Mouse (Mus musculus) hindbrain, postnatal 0 days (tissue): ENCODE results near the gene Btbd9. TPM values are rescaled to one million over a fixed set of nuclear protein-coding genes. Genes with fewer than 3 reads are reported as not detected.

Experiments used
- ATAC-seq: fragments of 200-750 bp; cut with Nextera tagmentation; 2 replicates; pipeline ENCODE4 v1.8.0; 2017; ENCODE audit warnings: mild to moderate bottlenecking, moderate TSS enrichment, moderate library complexity
- DNase-seq: peaks from one replicate; pipeline ENCODE4 v3.0.0-alpha.2; 2015; ENCODE audit warnings: low spot score
- H3K27ac ChIP-seq: fragments of 300-500 bp; sonication (generic); 2 replicates; pipeline ENCODE4 v1.5.1; 2014; ENCODE audit warnings: mild to moderate bottlenecking
- H3K27me3 ChIP-seq: fragments of 300-500 bp; sonication (generic); 2 replicates; pipeline ENCODE4 v1.6.1; 2014; ENCODE audit warnings: low read length, mixed read lengths; ENCODE audit not compliant: insufficient read depth
- H3K36me3 ChIP-seq: fragments of 300-500 bp; sonication (generic); 2 replicates; pipeline ENCODE4 v1.6.1; 2014; ENCODE audit warnings: low read length, mixed read lengths; ENCODE audit not compliant: insufficient read depth
- H3K4me1 ChIP-seq: fragments of 300-500 bp; sonication (generic); 2 replicates; pipeline ENCODE4 v1.6.1; 2014; ENCODE audit warnings: antibody characterized with exemption, low read length, mixed read lengths; ENCODE audit not compliant: insufficient read depth
- H3K4me2 ChIP-seq: fragments of 300-500 bp; sonication (generic); 2 replicates; pipeline ENCODE4 v1.6.1; 2014; ENCODE audit warnings: low read depth, mild to moderate bottlenecking, low read length, moderate library complexity, mixed read lengths
- H3K4me3 ChIP-seq: fragments of 300-500 bp; sonication (generic); 2 replicates; pipeline ENCODE4 v1.5.1; 2014; ENCODE audit warnings: low read length
- H3K9ac ChIP-seq: fragments of 300-500 bp; sonication (generic); replicated peaks from 2 replicates; pipeline ENCODE4 v1.6.1; 2014; ENCODE audit warnings: mild to moderate bottlenecking, low read length, moderate library complexity, mixed read lengths
- H3K9me3 ChIP-seq: fragments of 300-500 bp; sonication (generic); 2 replicates; pipeline ENCODE4 v1.6.1; 2016; ENCODE audit warnings: low read length, mixed read lengths
- CTCF ChIP-seq: IDR thresholded peaks from 2 replicates; pipeline ENCODE4 v1.5.1; 2016; ENCODE audit warnings: antibody characterized with exemption, control low read depth, low read depth
- WGBS: fragments of 180-500 bp; shearing (Covaris S2); extraction: QIAGEN DNeasy Blood & Tissue Kit; methylation state at CpG from one replicate; pipeline ENCODE4 v1.1.7; 2014; 5-methylcytosine and 5-hydroxymethylcytosine counted together
- polyA plus RNA-seq: library from polyadenylated mRNA; unstranded; fragments of >200 nt; fragmentation: Nextera tagmentation; extraction: Ambion mirVana; gene quantifications from 2 replicates; pipeline ENCODE4 v1.2.1, GENCODE M21; 2015
- total RNA-seq: library from RNA; depleted of rRNA; stranded (reverse); fragments of >200 nt; gene quantifications from 2 replicates; pipeline ENCODE4 v1.2.3, GENCODE M21; 2014

The Btbd9 gene
- total and polyA plus RNA-seq, 2 experiments from 2014 or later: 67.7 to 122 TPM

- Histone ChIP-seq H3K36me3 (no peaks in the 10 kb centered on the region), H3K4me2 (no peak overlapping the region), H3K9me3 (no peaks in the 10 kb centered on the region), H3K4me1 (no peaks in the 10 kb centered on the region), H3K9ac (no peak overlapping the region), H3K4me3 (no peak overlapping the region), H3K27ac (no peak overlapping the region), H3K27me3 (no peaks in the 10 kb centered on the region)
- DNase-seq: no peak
- ATAC-seq: no peak
- 78% methylated on average over 4 of the region's 4 CpGs for WGBS
- no peak for TF ChIP-seq CTCF
Observed at GRCm38 (mm10) chr17:30395261-30395660, 181.0 kb downstream of the Btbd9 start.

GRCm38 (mm10) chr17:30392031-30392430 is 184.3 kb downstream of the Btbd9 start:
- ATAC-seq: no peak
- Histone ChIP-seq H3K9me3 (no peaks in the 10 kb centered on the region), H3K27ac (no peak overlapping the region), H3K27me3 (no peaks in the 10 kb centered on the region), H3K4me3 (no peak overlapping the region), H3K4me2 (no peak overlapping the region), H3K36me3 (no peaks in the 10 kb centered on the region), H3K4me1 (peaks cover 12% of the 10 kb centered on the region), H3K9ac (no peak overlapping the region)
- DNase-seq: no peak
- TF ChIP-seq CTCF: no peak
- WGBS: 69% methylated on average over 4 of the region's 4 CpGs

- ATAC-seq: no peak
- DNase-seq: no peak
- no peak overlapping the region for H3K4me3 ChIP-seq
- WGBS: 84% methylated on average over 1 of the region's 1 CpGs
- peaks cover 12% of the 10 kb centered on the region for H3K4me1 ChIP-seq
- TF ChIP-seq CTCF: no peak
- H3K36me3 ChIP-seq: no peaks in the 10 kb centered on the region
- H3K4me2 ChIP-seq: no peak overlapping the region
- H3K9ac ChIP-seq: no peak overlapping the region
- H3K27me3 ChIP-seq: no peaks in the 10 kb centered on the region
- no peak overlapping the region for H3K27ac ChIP-seq
- H3K9me3 ChIP-seq: no peaks in the 10 kb centered on the region
Observed at GRCm38 (mm10) chr17:30391220-30391619, 185.1 kb downstream of the Btbd9 start.

- Histone ChIP-seq H3K27me3 (no peaks in the 10 kb centered on the region), H3K9ac (no peak overlapping the region), H3K36me3 (no peaks in the 10 kb centered on the region), H3K9me3 (no peaks in the 10 kb centered on the region), H3K27ac (no peak overlapping the region), H3K4me2 (no peak overlapping the region), H3K4me1 (peaks cover 12% of the 10 kb centered on the region), H3K4me3 (no peak overlapping the region)
- no peak for TF ChIP-seq CTCF
- DNase-seq (no peak), ATAC-seq (no peak)
Observed at GRCm38 (mm10) chr17:30389686-30390085, 186.6 kb downstream of the Btbd9 start.

GRCm38 (mm10) chr17:30388817-30389216 is 187.5 kb downstream of the Btbd9 start:
- peak; percentile 77 for DNase-seq
- Histone ChIP-seq H3K4me2 (no peak overlapping the region), H3K9ac (no peak overlapping the region), H3K4me1 (peaks cover 12% of the 10 kb centered on the region), H3K27me3 (no peaks in the 10 kb centered on the region), H3K4me3 (no peak overlapping the region), H3K9me3 (no peaks in the 10 kb centered on the region), H3K27ac (peak overlapping the region; percentile 49; the same call in 1 of the 2 replicates), H3K36me3 (no peaks in the 10 kb centered on the region)
- TF ChIP-seq CTCF: no peak
- WGBS: 39% methylated on average over 4 of the region's 4 CpGs
- ATAC-seq: peak; percentile 58; the same call in 1 of the 2 replicates

GRCm38 (mm10) chr17:30388391-30388790 is 187.9 kb downstream of the Btbd9 start:
- DNase-seq (no peak), ATAC-seq (no peak)
- no peak overlapping the region for H3K9ac ChIP-seq
- no peaks in the 10 kb centered on the region for H3K27me3 ChIP-seq
- no peak for TF ChIP-seq CTCF
- H3K27ac ChIP-seq: peak overlapping the region; percentile 49; the same call in 1 of the 2 replicates
- no peak overlapping the region for H3K4me2 ChIP-seq
- peaks cover 12% of the 10 kb centered on the region for H3K4me1 ChIP-seq
- H3K4me3 ChIP-seq: no peak overlapping the region
- no peaks in the 10 kb centered on the region for H3K9me3 ChIP-seq
- WGBS: 57% methylated on average over 3 of the region's 3 CpGs
- H3K36me3 ChIP-seq: no peaks in the 10 kb centered on the region

- TF ChIP-seq CTCF: no peak
- Histone ChIP-seq H3K9ac (no peak overlapping the region), H3K4me3 (no peak overlapping the region), H3K36me3 (no peaks in the 10 kb centered on the region), H3K27ac (no peak overlapping the region), H3K27me3 (no peaks in the 10 kb centered on the region), H3K4me2 (no peak overlapping the region), H3K4me1 (peaks cover 12% of the 10 kb centered on the region), H3K9me3 (no peaks in the 10 kb centered on the region)
- no peak for ATAC-seq
- WGBS: 94% methylated on average over 9 of the region's 9 CpGs
- no peak for DNase-seq
Observed at GRCm38 (mm10) chr17:30386241-30386640, 190.0 kb downstream of the Btbd9 start.
